Mouse (Mus musculus) neural tube, embryonic 14.5 days (tissue): Measurements from ENCODE around the gene Cnnm3. TPM values are rescaled to one million over a fixed set of nuclear protein-coding genes. Genes with fewer than 3 reads are reported as not detected.
"Not testable (repeated sequence)": the region's sequence is repeated elsewhere in the genome, so short reads cannot be mapped to it uniquely, and the experiment has no call there.

ENCODE experiments used
- ATAC-seq: fragments of 200-750 bp; cut with Nextera tagmentation; 2 replicates; pipeline ENCODE4 v1.8.0; 2017; ENCODE audit warnings: low read depth, mild to moderate bottlenecking, moderate TSS enrichment, moderate library complexity
- H3K27ac ChIP-seq: fragments of 300-500 bp; sonication (generic); 2 replicates; pipeline ENCODE4 v1.5.1; 2014; ENCODE audit warnings: low read depth, mild to moderate bottlenecking, control low read depth, low read length, moderate library complexity, mixed read lengths
- H3K27me3 ChIP-seq: fragments of 300-500 bp; sonication (generic); 2 replicates; pipeline ENCODE4 v1.6.1; 2014; ENCODE audit warnings: low read length; ENCODE audit not compliant: control insufficient read depth, insufficient read depth
- H3K36me3 ChIP-seq: fragments of 300-500 bp; sonication (generic); 2 replicates; pipeline ENCODE4 v1.6.1; 2014; ENCODE audit warnings: low read length, mixed read lengths; ENCODE audit not compliant: control insufficient read depth, insufficient read depth
- H3K4me1 ChIP-seq: fragments of 300-500 bp; sonication (generic); 2 replicates; pipeline ENCODE4 v1.6.1; 2014; ENCODE audit warnings: low read length; ENCODE audit not compliant: control insufficient read depth, insufficient read depth
- H3K4me2 ChIP-seq: fragments of 300-500 bp; sonication (generic); 2 replicates; pipeline ENCODE4 v1.6.1; 2014; ENCODE audit warnings: mild to moderate bottlenecking, low read depth, low read length, control low read depth
- H3K4me3 ChIP-seq: fragments of 300-500 bp; sonication (generic); 2 replicates; pipeline ENCODE4 v1.5.1; 2014; ENCODE audit warnings: low read depth, low read length, control low read depth, mixed read lengths
- H3K9ac ChIP-seq: fragments of 300-500 bp; sonication (generic); replicated peaks from 2 replicates; pipeline ENCODE4 v1.6.1; 2014; ENCODE audit warnings: low read depth, mild to moderate bottlenecking, control low read depth, low read length, mixed read lengths
- H3K9me3 ChIP-seq: fragments of 300-500 bp; sonication (generic); 2 replicates; pipeline ENCODE4 v1.6.1; 2016; ENCODE audit warnings: low read length; ENCODE audit not compliant: control insufficient read depth
- WGBS: fragments of 180-500 bp; shearing (Covaris S2); extraction: QIAGEN DNeasy Blood & Tissue Kit; methylation state at CpG from one replicate; pipeline ENCODE4 v1.1.7; 2014; 5-methylcytosine and 5-hydroxymethylcytosine counted together
- polyA plus RNA-seq: library from polyadenylated mRNA; unstranded; fragments of >200 nt; fragmentation: Nextera tagmentation; extraction: Ambion mirVana; gene quantifications from 2 replicates; pipeline ENCODE4 v1.2.1, GENCODE M21; 2014

Gene Cnnm3
- polyA plus RNA-seq, 1 experiment from 2014 or later, result 9.4 TPM

DNA sequence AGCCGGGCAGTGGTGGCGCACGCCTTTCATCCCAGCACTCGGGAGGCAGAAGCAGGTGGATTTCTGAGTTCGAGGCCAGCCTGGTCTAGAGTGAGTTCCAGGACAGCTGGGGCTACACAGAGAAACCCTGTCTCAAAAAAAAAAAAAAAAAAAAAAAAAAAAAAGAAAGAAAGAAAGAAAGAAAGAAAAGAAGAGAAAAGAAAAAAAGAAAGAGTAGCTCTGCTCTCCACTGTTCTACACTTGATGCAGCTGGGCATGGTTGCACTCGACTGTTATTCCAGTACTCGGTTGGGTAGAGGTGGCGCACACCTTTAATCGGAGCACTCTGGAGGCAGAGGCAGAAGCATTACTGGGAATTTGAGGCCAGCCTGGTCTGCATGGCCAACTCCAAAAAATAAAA is 25.1 kb downstream of the Cnnm3 start, which contains the start of gene Ankrd23:
Gene Ankrd23, minus strand, starts transcription at position 101 of the 400 bp plus-strand sequence.
- H3K36me3 ChIP-seq, ATAC-seq, H3K4me2 ChIP-seq, H3K9ac ChIP-seq, H3K4me3 ChIP-seq, H3K4me1 ChIP-seq, H3K27me3 ChIP-seq, H3K27ac ChIP-seq, H3K9me3 ChIP-seq: not testable (repeated sequence)
- WGBS, result 95% methylated on average over 9 of the region's 9 CpGs

DNA sequence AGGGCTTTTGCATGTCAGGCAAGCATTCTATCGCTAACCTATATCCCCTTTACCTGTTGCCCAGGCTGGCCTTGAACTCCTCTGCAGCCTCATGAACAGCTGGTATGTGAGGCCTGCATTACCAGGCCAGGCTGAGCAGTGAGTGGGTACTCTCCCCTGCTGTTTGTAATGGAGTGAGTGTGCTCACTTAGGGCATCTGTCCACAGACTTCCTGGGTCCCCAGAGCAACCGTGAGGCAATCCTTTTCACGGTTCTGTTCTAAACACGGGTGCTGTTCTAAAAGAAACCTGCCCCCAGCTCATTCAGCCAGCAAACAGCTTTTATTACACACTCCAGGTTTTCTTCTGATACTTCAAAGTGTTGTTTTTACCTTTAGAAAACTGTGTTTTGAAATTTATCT is 27.1 kb downstream of the Cnnm3 start:
- no peaks in the 10 kb centered on the region for H3K4me1 ChIP-seq
- H3K9me3 ChIP-seq, result no peaks in the 10 kb centered on the region
- ATAC-seq, result no peak
- H3K9ac ChIP-seq, result no peak overlapping the region
- H3K4me2 ChIP-seq, result no peak overlapping the region
- H3K36me3 ChIP-seq, result peaks cover 5% of the 10 kb centered on the region
- H3K4me3 ChIP-seq, result no peak overlapping the region
- H3K27me3 ChIP-seq, result no peaks in the 10 kb centered on the region
- WGBS, result 81% methylated on average over 4 of the region's 4 CpGs
- no peak overlapping the region for H3K27ac ChIP-seq

DNA sequence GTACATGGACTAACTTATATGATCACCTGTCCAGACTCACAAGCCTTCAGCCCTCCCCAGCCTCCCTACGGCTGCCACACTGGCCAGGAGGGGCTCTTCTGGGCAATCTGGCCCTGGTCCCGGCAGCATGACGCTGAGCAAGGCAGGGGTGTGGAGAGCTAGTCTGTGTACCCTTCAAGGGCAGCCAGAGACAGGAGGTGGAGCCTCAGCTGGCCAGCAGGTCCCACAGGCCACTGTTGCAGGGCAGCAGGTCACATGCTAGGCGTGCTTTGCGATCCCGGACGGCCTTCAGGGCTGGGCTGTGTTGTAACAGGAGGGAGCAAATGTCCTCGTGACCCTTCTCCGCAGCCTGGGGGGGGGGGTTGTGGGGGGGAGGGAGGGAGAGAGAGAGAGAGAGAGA is 27.5 kb downstream of the Cnnm3 start, which contains the start of gene Gm42417:
Gene Gm42417, minus strand, starts transcription at position 244 of the 400 bp plus-strand sequence.
- no peaks in the 10 kb centered on the region for H3K9me3 ChIP-seq

DNA sequence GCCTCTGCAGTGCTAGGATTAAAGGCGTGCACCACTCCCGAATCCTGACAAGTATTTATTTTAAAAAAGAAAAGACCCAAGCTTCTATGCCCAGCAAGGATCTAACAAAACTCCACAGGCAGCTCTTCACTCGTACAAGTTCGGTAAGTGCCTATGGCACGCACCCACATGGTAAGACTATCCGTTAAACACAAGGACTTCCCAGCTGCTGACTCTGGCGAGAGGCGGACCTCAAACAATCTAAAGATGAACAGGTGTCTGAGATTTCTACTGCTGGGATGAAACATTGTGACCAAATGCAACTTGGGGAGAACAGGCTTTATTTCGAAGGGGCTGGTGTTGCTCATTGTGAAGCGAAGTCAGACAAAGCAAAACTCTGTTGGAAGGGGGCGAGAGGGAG is 28.5 kb downstream of the Cnnm3 start:
- Histone ChIP-seq H3K27me3 (no peaks in the 10 kb centered on the region), H3K4me2 (no peak overlapping the region), H3K4me3 (no peak overlapping the region), H3K9ac (no peak overlapping the region), H3K9me3 (no peaks in the 10 kb centered on the region), H3K4me1 (no peaks in the 10 kb centered on the region), H3K36me3 (peaks cover 5% of the 10 kb centered on the region), H3K27ac (no peak overlapping the region)
- 94% methylated on average over 11 of the region's 11 CpGs for WGBS
- ATAC-seq, result no peak

More for the DNA sequence above, 27.5 kb downstream of the Cnnm3 start, which contains the start of gene Gm42417:
- H3K27ac ChIP-seq, result no peak within 1 kb of the TSS
- peaks cover 5% of the 10 kb centered on the region for H3K36me3 ChIP-seq
- no peaks in the 10 kb centered on the region for H3K27me3 ChIP-seq
- no peaks in the 10 kb centered on the region for H3K4me1 ChIP-seq
- WGBS, result 67% methylated on average over 9 of the region's 9 CpGs
- H3K4me3 ChIP-seq, result no peak within 1 kb of the TSS
- ATAC-seq, result no peak
- H3K4me2 ChIP-seq, result no peak within 1 kb of the TSS
- no peak within 1 kb of the TSS for H3K9ac ChIP-seq

DNA sequence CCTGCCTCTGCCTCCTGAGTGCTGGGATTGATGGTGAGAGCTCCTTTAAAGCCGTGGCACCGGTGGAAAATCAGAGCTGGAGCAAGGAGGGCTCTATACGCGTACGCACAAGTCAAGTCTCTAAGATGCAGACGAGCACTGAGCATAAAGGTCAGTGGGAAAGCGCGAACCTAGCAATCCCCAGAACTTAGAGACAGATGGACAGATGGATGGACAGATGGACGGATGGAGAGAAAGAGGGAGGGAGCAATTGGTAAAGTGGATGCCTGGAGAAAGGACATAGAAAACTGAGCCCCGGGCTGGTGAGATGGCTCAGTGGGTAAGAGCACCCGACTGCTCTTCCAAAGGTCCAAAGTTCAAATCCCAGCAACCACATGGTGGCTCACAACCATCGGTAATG is 29.1 kb downstream of the Cnnm3 start:
- H3K9ac ChIP-seq, result no peak overlapping the region
- H3K36me3 ChIP-seq, result peaks cover 5% of the 10 kb centered on the region
- no peak overlapping the region for H3K4me2 ChIP-seq
- no peaks in the 10 kb centered on the region for H3K9me3 ChIP-seq
- H3K4me3 ChIP-seq, result no peak overlapping the region
- no peaks in the 10 kb centered on the region for H3K4me1 ChIP-seq
- H3K27me3 ChIP-seq, result no peaks in the 10 kb centered on the region
- WGBS, result 91% methylated on average over 12 of the region's 12 CpGs
- no peak for ATAC-seq
- no peak overlapping the region for H3K27ac ChIP-seq

DNA sequence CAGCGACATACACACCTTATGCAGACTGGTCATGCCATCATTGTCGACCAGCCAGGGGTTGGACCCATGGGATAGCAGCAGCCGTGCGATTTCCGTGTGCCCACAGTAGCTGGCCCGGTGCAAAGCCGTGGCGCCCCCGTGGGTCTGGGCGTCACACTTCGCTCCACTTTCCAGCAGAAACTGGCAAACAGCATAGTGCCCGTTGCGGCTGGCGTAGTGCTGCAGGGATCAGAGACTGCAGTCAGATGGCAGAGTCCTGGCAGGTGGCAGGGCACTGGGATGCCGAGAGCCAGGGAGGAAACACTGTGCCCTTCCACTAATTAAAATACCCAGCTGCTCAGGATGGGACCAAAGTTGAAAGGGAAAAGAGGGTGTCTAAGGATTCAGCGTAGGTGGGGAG is 30.2 kb downstream of the Cnnm3 start:
- H3K9ac ChIP-seq, result no peak overlapping the region
- no peak overlapping the region for H3K4me3 ChIP-seq
- H3K36me3 ChIP-seq, result peaks cover 5% of the 10 kb centered on the region
- no peak overlapping the region for H3K4me2 ChIP-seq
- no peak overlapping the region for H3K27ac ChIP-seq
- no peaks in the 10 kb centered on the region for H3K27me3 ChIP-seq
- peaks cover 6% of the 10 kb centered on the region; the same call in 1 of the 2 replicates for H3K4me1 ChIP-seq
- WGBS, result 88% methylated on average over 16 of the region's 16 CpGs
- H3K9me3 ChIP-seq, result no peaks in the 10 kb centered on the region
- no peak for ATAC-seq

DNA sequence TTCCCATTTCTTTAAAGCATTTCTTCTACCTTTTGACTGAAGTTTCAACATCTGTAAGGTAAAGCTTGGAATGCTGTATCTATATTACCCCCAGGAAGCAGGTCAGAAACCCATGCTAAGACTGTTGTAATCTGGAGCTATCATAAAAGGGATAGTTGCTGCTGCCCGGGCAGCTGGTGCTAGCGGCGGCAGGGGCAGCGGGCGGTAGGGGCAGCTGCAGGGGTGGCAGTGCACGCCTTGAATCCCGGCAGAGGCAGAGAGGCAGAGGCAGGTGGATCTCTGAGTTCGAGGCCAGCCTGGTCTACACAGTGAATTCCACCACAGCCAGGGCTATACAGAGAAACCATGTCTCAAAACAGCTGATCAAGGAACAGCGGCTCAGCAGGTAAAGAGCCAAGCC is 31.3 kb downstream of the Cnnm3 start:
- Histone ChIP-seq H3K4me3 (no peak overlapping the region), H3K4me2 (no peak overlapping the region), H3K27ac (no peak overlapping the region), H3K9ac (no peak overlapping the region), H3K36me3 (peaks cover 5% of the 10 kb centered on the region), H3K9me3 (no peaks in the 10 kb centered on the region), H3K27me3 (no peaks in the 10 kb centered on the region), H3K4me1 (peaks cover 10% of the 10 kb centered on the region)
- 95% methylated on average over 9 of the region's 9 CpGs for WGBS
- ATAC-seq, result no peak

DNA sequence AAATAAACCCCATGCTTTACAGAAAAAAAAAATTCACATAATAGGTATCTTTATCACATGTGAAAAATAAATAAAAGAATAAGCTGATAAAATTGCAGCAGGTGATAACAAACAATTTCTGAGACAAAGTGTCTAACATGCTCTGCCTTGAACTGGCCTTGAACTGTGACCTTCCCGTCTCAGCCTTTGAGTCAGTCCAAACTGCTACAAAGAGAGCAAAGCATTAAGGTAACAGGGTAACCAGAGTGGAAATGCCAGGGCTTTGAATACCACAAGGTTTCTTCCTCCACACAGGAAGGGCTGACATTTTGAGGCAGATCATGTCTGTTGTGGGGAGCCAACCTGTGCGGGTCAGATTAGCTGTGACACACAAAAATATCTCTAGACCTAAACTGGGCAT is 33.7 kb downstream of the Cnnm3 start:
- H3K27me3 ChIP-seq, result no peaks in the 10 kb centered on the region
- H3K4me3 ChIP-seq, result no peak overlapping the region
- peaks cover 20% of the 10 kb centered on the region for H3K36me3 ChIP-seq
- no peak overlapping the region for H3K9ac ChIP-seq
- no peak overlapping the region for H3K27ac ChIP-seq
- ATAC-seq, result no peak
- peaks cover 27% of the 10 kb centered on the region for H3K4me1 ChIP-seq
- H3K4me2 ChIP-seq, result no peak overlapping the region
- H3K9me3 ChIP-seq, result no peaks in the 10 kb centered on the region
- WGBS, result 79% methylated on average over 2 of the region's 2 CpGs

DNA sequence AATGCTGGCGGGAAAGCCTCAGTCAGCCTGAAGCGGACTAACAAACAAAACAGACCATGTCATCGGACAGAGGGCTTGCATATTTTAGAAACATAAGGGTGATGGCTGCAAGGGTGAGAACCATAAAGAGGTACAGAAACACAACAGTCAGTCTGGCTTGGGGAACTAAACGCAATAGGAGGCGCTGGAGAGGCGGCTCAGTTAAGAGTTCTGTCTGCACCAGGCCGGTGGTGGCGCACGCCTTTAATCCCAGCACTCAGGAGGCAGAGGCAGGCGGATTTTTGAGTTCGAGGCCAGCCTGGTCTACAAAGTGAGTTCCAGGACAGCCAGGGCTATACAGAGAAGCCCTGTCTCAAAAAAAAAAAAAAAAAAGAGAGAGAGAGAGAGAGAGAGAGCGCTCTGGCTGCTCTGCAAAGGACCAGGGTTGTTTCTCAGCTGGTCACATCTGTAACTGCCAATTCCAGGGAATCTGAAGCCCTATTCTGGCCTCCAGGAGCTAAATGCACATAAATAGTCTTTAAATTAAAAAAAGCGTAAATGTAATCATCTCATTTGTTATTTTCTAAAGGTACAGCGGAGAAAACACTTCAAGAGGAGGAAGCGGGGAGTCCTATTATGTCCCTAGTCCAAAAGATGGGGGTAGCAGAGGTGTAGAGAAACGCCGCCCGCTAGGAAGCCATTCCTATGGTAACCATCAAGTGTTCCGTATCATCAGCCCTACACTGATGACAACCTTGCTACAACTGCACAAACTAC is 34.4 kb downstream of the Cnnm3 start:
- Histone ChIP-seq H3K27me3 (no peaks in the 10 kb centered on the region), H3K27ac (no peak overlapping the region), H3K36me3 (peaks cover 26% of the 10 kb centered on the region), H3K9ac (peak overlapping the region; percentile 73; the same call in 1 of the 2 replicates), H3K4me3 (peak overlapping the region; percentile 60), H3K4me2 (peak overlapping the region; percentile 68), H3K9me3 (no peaks in the 10 kb centered on the region), H3K4me1 (peaks cover 27% of the 10 kb centered on the region)
- no peak for ATAC-seq
- 64% methylated on average over 18 of the region's 19 CpGs for WGBS
